In genomic region chr8:117479996-117480395, GRCm38 (mm10) we compare ENCODE assay signal across 23 mouse cellular contexts. TPM values are rescaled to one million over a fixed set of nuclear protein-coding genes. Genes with fewer than 3 reads are reported as not detected.
DNase-seq lines count a peak whose midpoint lies in the region; ATAC-seq and TF ChIP-seq lines count a peak whose summit lies in the region.
"Had no signal": no experiment of that assay in that cellular context is flagged by ENCODE, and none has a peak within 500 bp of the region (broad histone marks: within the 10 kb centered on the region; RNA-seq: fewer than 3 reads in every experiment).

No protein-coding gene starts in this region.

- TF ChIP-seq EP300 in ES-Bruce4 (IDR thresholded peaks at IDR 0.05; ENCODE audit: insufficient read depth, low read depth, low read length), result peak; percentile 57; the same call in 1 of the 2 replicates
- TF ChIP-seq EP300 in liver, postnatal 0 days (IDR thresholded peaks at IDR 0.05; ENCODE audit: low read depth), result no peak

- no peaks in the 10 kb centered on the region for H3K36me3 ChIP-seq in ES-Bruce4 (ENCODE audit: control insufficient read depth, insufficient read depth, low read length, poor library complexity, severe bottlenecking)
- no peaks in the 10 kb centered on the region for H3K36me3 ChIP-seq in liver, postnatal 0 days (replicated peaks; ENCODE audit: insufficient read depth, low read length)
- H3K36me3 ChIP-seq: forebrain, embryonic 10.5 days; G1E; hindbrain, embryonic 12.5 days; intestine, embryonic 15.5 days had no signal

- TF ChIP-seq POLR2A in ES-Bruce4 (IDR thresholded peaks at IDR 0.05; ENCODE audit: insufficient read depth, low read length), result no peak

- no peak overlapping the region for H3K27ac ChIP-seq in ES-Bruce4 (ENCODE audit: insufficient read depth, low read length)
- no peak overlapping the region for H3K27ac ChIP-seq in liver, postnatal 0 days (ENCODE audit: low read depth)
- H3K27ac ChIP-seq: forebrain, embryonic 10.5 days; forebrain, embryonic 13.5 days; heart, adult 2 months; hindbrain, embryonic 12.5 days; intestine, embryonic 15.5 days had no signal

- H3K9me3 ChIP-seq in ES-Bruce4 (replicated peaks; ENCODE audit: control insufficient read depth, insufficient read depth, low read length, poor library complexity, severe bottlenecking), result no peaks in the 10 kb centered on the region
- 0 out of 2 replicates have a peak, but pooled peaks cover 2% of the 10 kb centered on the region for H3K9me3 ChIP-seq in liver, postnatal 0 days (ENCODE audit: low read length)
- H3K9me3 ChIP-seq: hindbrain, embryonic 12.5 days; intestine, embryonic 15.5 days had no signal

- no peaks in the 10 kb centered on the region for H3K4me1 ChIP-seq in ES-Bruce4 (ENCODE audit: control insufficient read depth, insufficient read depth, low read length)
- H3K4me1 ChIP-seq in liver, postnatal 0 days (ENCODE audit: insufficient read depth), result peaks cover 5% of the 10 kb centered on the region; the same call in 1 of the 2 replicates
- H3K4me1 ChIP-seq: forebrain, embryonic 13.5 days; hindbrain, embryonic 12.5 days; intestine, embryonic 15.5 days had no signal

- no peak for ATAC-seq in liver, postnatal 0 days
- ATAC-seq: forebrain, embryonic 13.5 days; forebrain, embryonic 16.5 days; hindbrain, embryonic 16.5 days; intestine, embryonic 15.5 days had no signal

- DNase-seq in A20 (ENCODE audit: low read depth, low spot score), result peak; percentile 17
- DNase-seq in NIH3T3 (ENCODE audit: low read depth), result peak; percentile 30
- DNase-seq in liver, postnatal 0 days, result no peak
- DNase-seq in heart, adult 9 months (ENCODE audit: low spot score in 2 of 2), result no peak
- no peak for DNase-seq in left cerebral cortex, adult 9 months (ENCODE audit: low spot score in 2 of 2)
- DNase-seq: adrenal gland, adult 2 months; adrenal gland, postnatal 14 days; cerebellum, adult 11-12 months; cerebellum, adult 8-10 months; cerebellum, postnatal 14 days; gastrocnemius, postnatal 10 days; gastrocnemius, postnatal 36 days; heart, adult 2 months; kidney, adult 11 months had no signal

- H3K27me3 ChIP-seq in ES-Bruce4 (ENCODE audit: control insufficient read depth, insufficient read depth, low read length, poor library complexity, severe bottlenecking), result no peaks in the 10 kb centered on the region
- H3K27me3 ChIP-seq in liver, postnatal 0 days (ENCODE audit: insufficient read depth, low read length), result no peaks in the 10 kb centered on the region
- H3K27me3 ChIP-seq: forebrain, embryonic 13.5 days; hindbrain, embryonic 12.5 days; intestine, embryonic 15.5 days had no signal

- TF ChIP-seq CTCF in ES-Bruce4 (IDR thresholded peaks at IDR 0.05; ENCODE audit: low read depth, low read length), result no peak
- no peak for TF ChIP-seq CTCF in liver, postnatal 0 days (IDR thresholded peaks at IDR 0.05; ENCODE audit: low read depth)

- no peak overlapping the region for H3K4me3 ChIP-seq in ES-Bruce4 (ENCODE audit: low read depth, low read length)
- H3K4me3 ChIP-seq in liver, postnatal 0 days (ENCODE audit: low read depth, low read length), result no peak overlapping the region
- H3K4me3 ChIP-seq: forebrain, embryonic 10.5 days; forebrain, embryonic 13.5 days; heart, adult 2 months; hindbrain, embryonic 12.5 days; intestine, embryonic 15.5 days had no signal

- 73% methylated on average over 9 of the region's 9 CpGs for WGBS in liver, postnatal 0 days (ENCODE audit: insufficient replicate concordance)

- H3K4me2 ChIP-seq in liver, postnatal 0 days (ENCODE audit: low read depth, low read length), result no peak overlapping the region
- H3K4me2 ChIP-seq: forebrain, embryonic 13.5 days; heart, embryonic 11.5 days; hindbrain, embryonic 12.5 days; intestine, embryonic 15.5 days had no signal

- H3K9ac ChIP-seq in ES-Bruce4 (ENCODE audit: low read depth, poor library complexity, severe bottlenecking), result no peak overlapping the region
- H3K9ac ChIP-seq in liver, postnatal 0 days (replicated peaks), result no peak overlapping the region
- H3K9ac ChIP-seq: forebrain, embryonic 13.5 days; hindbrain, embryonic 12.5 days; intestine, embryonic 15.5 days had no signal

RNA-seq across cellular contexts. Expression of gene Plcg2, which starts 18.1 kb away (rescaled TPM):
- 32.4 and 32.7 TPM in 2 replicates for polyA plus RNA-seq in ES-Bruce4 (2011; ENCODE audit: insufficient read depth, insufficient read length, low read depth, missing spikeins)
- 5.9 and 7.3 TPM in 2 replicates for polyA plus RNA-seq in liver, postnatal 0 days (2015; fragmentation: Nextera tagmentation; extraction: Ambion mirVana)
- polyA plus RNA-seq: G1E had no signal

Comparison
In these comparisons a context has a peak if more than half of its experiments do, and no peak if none do; other contexts are left out.
1. DNase-seq: peak in A20 (single experiment) and NIH3T3 (single experiment); none in liver, postnatal 0 days (single experiment), heart, adult 9 months (0 of 2) and left cerebral cortex, adult 9 months (0 of 2).